Mouse (Mus musculus): Measurements from ENCODE around the gene Acot1.

DNA sequence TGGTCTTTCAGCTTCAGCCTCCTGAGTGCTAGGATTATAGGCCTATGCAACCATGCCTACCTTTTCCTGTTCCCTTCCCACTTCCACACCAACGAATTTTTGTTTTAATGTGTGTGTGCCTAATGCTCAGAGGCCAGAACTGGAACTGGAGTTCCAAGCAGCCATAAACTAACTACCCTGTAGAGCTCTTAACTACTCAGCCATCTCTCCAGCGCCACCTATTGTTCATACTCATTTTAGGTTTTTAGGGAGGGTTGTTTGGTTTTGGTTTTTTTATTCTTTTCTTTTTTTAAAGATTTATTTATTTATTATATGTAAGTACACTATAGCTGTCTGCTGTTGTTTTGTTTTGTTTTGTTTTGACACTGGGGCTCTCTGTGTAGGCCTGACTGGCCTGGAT is 51.7 kb downstream of the Acot1 start:
- TF ChIP-seq GATA1 (IDR thresholded peaks at IDR 0.05; ENCODE audit: borderline replicate concordance, low read length) (no peak), FLI1 (IDR thresholded peaks at IDR 0.05; ENCODE audit: low read length) (no peak)
